Mouse (Mus musculus): Measurements from ENCODE around the gene Tst. TPM values are rescaled to one million over a fixed set of nuclear protein-coding genes. Genes with fewer than 3 reads are reported as not detected.

Tst gene
- polyA plus RNA-seq, 1 experiment from 2014 or later = 43.5 TPM

GRCm38 (mm10) chr15:78443857-78444256 is 38.1 kb upstream of the Tst start:
- Histone ChIP-seq H3K27ac (ENCODE audit: low read depth, low read length) (no peak overlapping the region), H3K9me3 (ENCODE audit: control insufficient read depth, low read length) (no peaks in the 10 kb centered on the region), H3K27me3 (replicated peaks; ENCODE audit: control insufficient read depth, insufficient read depth, low read length) (no peaks in the 10 kb centered on the region), H3K9ac (ENCODE audit: low read depth, low read length) (peak overlapping the region; percentile 24; the same call in 1 of the 2 replicates), H3K4me1 (ENCODE audit: control insufficient read depth, insufficient read depth, low read depth, low read length) (peaks cover 4% of the 10 kb centered on the region; the same call in 1 of the 2 replicates), H3K4me2 (ENCODE audit: low read length) (no peak overlapping the region), H3K4me3 (ENCODE audit: low read length) (no peak overlapping the region), H3K36me3 (ENCODE audit: control insufficient read depth, insufficient read depth, low read length) (no peaks in the 10 kb centered on the region)
- 57% methylated on average over 6 of the region's 6 CpGs for WGBS
- ATAC-seq = no peak

GRCm38 (mm10) chr15:78442231-78442630 is 36.5 kb upstream of the Tst start:
- Histone ChIP-seq H3K36me3 (ENCODE audit: control insufficient read depth, insufficient read depth, low read length) (no peaks in the 10 kb centered on the region), H3K9me3 (ENCODE audit: control insufficient read depth, low read length) (no peaks in the 10 kb centered on the region), H3K4me3 (ENCODE audit: low read length) (no peak overlapping the region), H3K4me1 (ENCODE audit: control insufficient read depth, insufficient read depth, low read depth, low read length) (peaks cover 1% of the 10 kb centered on the region), H3K9ac (ENCODE audit: low read depth, low read length) (no peak overlapping the region), H3K27me3 (replicated peaks; ENCODE audit: control insufficient read depth, insufficient read depth, low read length) (no peaks in the 10 kb centered on the region), H3K27ac (ENCODE audit: low read depth, low read length) (no peak overlapping the region), H3K4me2 (ENCODE audit: low read length) (no peak overlapping the region)
- WGBS = 90% methylated on average over 19 of the region's 19 CpGs
- no peak for ATAC-seq

GRCm38 (mm10) chr15:78438973-78439372 is 33.3 kb upstream of the Tst start:
- ATAC-seq = no peak
- Histone ChIP-seq H3K27ac (ENCODE audit: low read depth, low read length) (no peak overlapping the region), H3K9me3 (ENCODE audit: control insufficient read depth, low read length) (no peaks in the 10 kb centered on the region), H3K27me3 (replicated peaks; ENCODE audit: control insufficient read depth, insufficient read depth, low read length) (no peaks in the 10 kb centered on the region; the same call in 1 of the 2 replicates), H3K4me1 (ENCODE audit: control insufficient read depth, insufficient read depth, low read depth, low read length) (peaks cover 16% of the 10 kb centered on the region), H3K9ac (ENCODE audit: low read depth, low read length) (no peak overlapping the region), H3K4me3 (ENCODE audit: low read length) (no peak overlapping the region), H3K36me3 (ENCODE audit: control insufficient read depth, insufficient read depth, low read length) (peaks cover 11% of the 10 kb centered on the region), H3K4me2 (ENCODE audit: low read length) (no peak overlapping the region)
- 64% methylated on average over 9 of the region's 9 CpGs for WGBS

- WGBS = 59% methylated on average over 8 of the region's 8 CpGs
- H3K9ac ChIP-seq (ENCODE audit: low read depth, low read length) = no peak overlapping the region; the same call in 1 of the 2 replicates
- H3K4me1 ChIP-seq (ENCODE audit: control insufficient read depth, insufficient read depth, low read depth, low read length) = peaks cover 16% of the 10 kb centered on the region
- H3K4me3 ChIP-seq (ENCODE audit: low read length) = no peak overlapping the region
- peaks cover 15% of the 10 kb centered on the region for H3K36me3 ChIP-seq (ENCODE audit: control insufficient read depth, insufficient read depth, low read length)
- no peak for ATAC-seq
- no peak overlapping the region for H3K27ac ChIP-seq (ENCODE audit: low read depth, low read length)
- no peaks in the 10 kb centered on the region for H3K9me3 ChIP-seq (ENCODE audit: control insufficient read depth, low read length)
- H3K4me2 ChIP-seq (ENCODE audit: low read length) = no peak overlapping the region
- no peaks in the 10 kb centered on the region; the same call in 1 of the 2 replicates for H3K27me3 ChIP-seq (replicated peaks; ENCODE audit: control insufficient read depth, insufficient read depth, low read length)
These were observed 32.8 kb upstream of the Tst start for GRCm38 (mm10) chr15:78438505-78438904.

- H3K9me3 ChIP-seq (ENCODE audit: control insufficient read depth, low read length) = no peaks in the 10 kb centered on the region
- no peak overlapping the region for H3K4me2 ChIP-seq (ENCODE audit: low read length)
- no peaks in the 10 kb centered on the region; the same call in 1 of the 2 replicates for H3K27me3 ChIP-seq (replicated peaks; ENCODE audit: control insufficient read depth, insufficient read depth, low read length)
- H3K4me1 ChIP-seq (ENCODE audit: control insufficient read depth, insufficient read depth, low read depth, low read length) = peaks cover 16% of the 10 kb centered on the region
- H3K36me3 ChIP-seq (ENCODE audit: control insufficient read depth, insufficient read depth, low read length) = peaks cover 15% of the 10 kb centered on the region
- no peak overlapping the region for H3K9ac ChIP-seq (ENCODE audit: low read depth, low read length)
- no peak overlapping the region for H3K27ac ChIP-seq (ENCODE audit: low read depth, low read length)
- WGBS = 50% methylated on average over 4 of the region's 4 CpGs
- no peak overlapping the region for H3K4me3 ChIP-seq (ENCODE audit: low read length)
- ATAC-seq = no peak
These were observed 32.3 kb upstream of the Tst start for GRCm38 (mm10) chr15:78438018-78438394.

GRCm38 (mm10) chr15:78437237-78438017 is 31.7 kb upstream of the Tst start:
- Histone ChIP-seq H3K36me3 (ENCODE audit: control insufficient read depth, insufficient read depth, low read length) (peaks cover 20% of the 10 kb centered on the region), H3K9ac (ENCODE audit: low read depth, low read length) (peak overlapping the region; percentile 46), H3K4me1 (ENCODE audit: control insufficient read depth, insufficient read depth, low read depth, low read length) (peaks cover 16% of the 10 kb centered on the region), H3K4me3 (ENCODE audit: low read length) (peak overlapping the region; percentile 9; the same call in 1 of the 2 replicates), H3K9me3 (ENCODE audit: control insufficient read depth, low read length) (no peaks in the 10 kb centered on the region), H3K27me3 (replicated peaks; ENCODE audit: control insufficient read depth, insufficient read depth, low read length) (no peaks in the 10 kb centered on the region; the same call in 1 of the 2 replicates), H3K4me2 (ENCODE audit: low read length) (peak overlapping the region; percentile 52), H3K27ac (ENCODE audit: low read depth, low read length) (peak overlapping the region; percentile 59; the same call in 1 of the 2 replicates)
- WGBS = 19% methylated on average over 23 of the region's 23 CpGs
- no peak for ATAC-seq

GRCm38 (mm10) chr15:78436380-78437192 is 30.9 kb upstream of the Tst start:
- peak overlapping the region; percentile 68 for H3K27ac ChIP-seq (ENCODE audit: low read depth, low read length)
- H3K9me3 ChIP-seq (ENCODE audit: control insufficient read depth, low read length) = no peaks in the 10 kb centered on the region
- peaks cover 21% of the 10 kb centered on the region for H3K36me3 ChIP-seq (ENCODE audit: control insufficient read depth, insufficient read depth, low read length)
- H3K27me3 ChIP-seq (replicated peaks; ENCODE audit: control insufficient read depth, insufficient read depth, low read length) = no peaks in the 10 kb centered on the region; the same call in 1 of the 2 replicates
- H3K4me1 ChIP-seq (ENCODE audit: control insufficient read depth, insufficient read depth, low read depth, low read length) = peaks cover 16% of the 10 kb centered on the region
- 13% methylated on average over 25 of the region's 32 CpGs for WGBS
- H3K4me3 ChIP-seq (ENCODE audit: low read length) = peak overlapping the region; percentile 9; the same call in 1 of the 2 replicates
- peak overlapping the region; percentile 61 for H3K9ac ChIP-seq (ENCODE audit: low read depth, low read length)
- peak; percentile 34 for ATAC-seq
- peak overlapping the region; percentile 52 for H3K4me2 ChIP-seq (ENCODE audit: low read length)

GRCm38 (mm10) chr15:78435681-78436080 is 30.0 kb upstream of the Tst start:
- WGBS = 74% methylated on average over 11 of the region's 11 CpGs
- H3K4me3 ChIP-seq (ENCODE audit: low read length) = no peak overlapping the region
- no peak overlapping the region for H3K27ac ChIP-seq (ENCODE audit: low read depth, low read length)
- no peak overlapping the region for H3K9ac ChIP-seq (ENCODE audit: low read depth, low read length)
- no peak overlapping the region for H3K4me2 ChIP-seq (ENCODE audit: low read length)
- H3K4me1 ChIP-seq (ENCODE audit: control insufficient read depth, insufficient read depth, low read depth, low read length) = peaks cover 16% of the 10 kb centered on the region
- no peak for ATAC-seq
- H3K36me3 ChIP-seq (ENCODE audit: control insufficient read depth, insufficient read depth, low read length) = peaks cover 21% of the 10 kb centered on the region
- no peaks in the 10 kb centered on the region for H3K9me3 ChIP-seq (ENCODE audit: control insufficient read depth, low read length)
- H3K27me3 ChIP-seq (replicated peaks; ENCODE audit: control insufficient read depth, insufficient read depth, low read length) = no peaks in the 10 kb centered on the region; the same call in 1 of the 2 replicates

All from hindbrain, embryonic 16.5 days (tissue).